Mouse (Mus musculus): Measurements from ENCODE around the gene Golm1.

Gene Golm1

DNA sequence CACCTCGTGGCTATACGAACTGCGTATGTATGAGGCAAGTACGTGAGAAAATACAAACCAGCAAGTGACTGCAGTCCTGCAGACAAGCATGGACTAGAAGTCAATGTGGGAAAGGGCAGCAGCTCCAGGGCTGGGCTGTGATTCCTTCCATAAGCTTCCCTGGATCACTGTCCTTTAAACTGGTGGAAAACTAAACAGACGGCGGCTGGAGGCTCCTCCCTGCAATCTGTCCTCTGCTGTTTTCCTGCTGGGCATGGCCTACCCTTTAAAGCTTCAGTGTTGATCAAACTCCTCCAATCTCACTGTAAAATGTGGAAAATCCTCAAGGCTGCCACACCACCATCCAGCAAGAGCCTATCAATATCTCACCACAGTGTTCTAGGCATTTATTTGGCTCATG, 27.0 kb downstream of the Golm1 start:
- intact Hi-C loops (cut with DNase I), result loop anchor here (10.0 kb wide), 1 partner anchor 76 kb away; no protein-coding TSS in a partner anchor

DNA sequence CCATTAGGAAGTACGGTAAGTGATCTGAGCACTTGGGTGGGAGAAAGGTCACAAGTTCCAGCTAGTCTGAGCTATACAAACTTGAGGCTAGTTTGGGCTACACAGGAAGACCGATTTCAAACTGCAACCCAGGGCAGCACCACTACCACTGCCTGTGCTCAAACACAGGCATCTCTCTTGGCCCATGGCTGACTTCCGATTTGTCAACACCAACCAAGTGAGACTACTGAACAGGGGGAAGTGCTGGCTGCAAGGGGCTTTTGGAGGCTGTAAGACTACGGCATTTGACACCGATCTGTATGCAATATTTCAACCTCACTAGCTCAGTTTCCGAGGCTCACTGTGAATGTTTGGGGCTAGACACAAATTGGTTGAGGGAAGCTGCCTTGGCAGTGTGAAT, 28.1 kb downstream of the Golm1 start:
- intact Hi-C loops (cut with DNase I), result loop anchor here (10.0 kb wide), 1 partner anchor 77 kb away; no protein-coding TSS in a partner anchor

DNA sequence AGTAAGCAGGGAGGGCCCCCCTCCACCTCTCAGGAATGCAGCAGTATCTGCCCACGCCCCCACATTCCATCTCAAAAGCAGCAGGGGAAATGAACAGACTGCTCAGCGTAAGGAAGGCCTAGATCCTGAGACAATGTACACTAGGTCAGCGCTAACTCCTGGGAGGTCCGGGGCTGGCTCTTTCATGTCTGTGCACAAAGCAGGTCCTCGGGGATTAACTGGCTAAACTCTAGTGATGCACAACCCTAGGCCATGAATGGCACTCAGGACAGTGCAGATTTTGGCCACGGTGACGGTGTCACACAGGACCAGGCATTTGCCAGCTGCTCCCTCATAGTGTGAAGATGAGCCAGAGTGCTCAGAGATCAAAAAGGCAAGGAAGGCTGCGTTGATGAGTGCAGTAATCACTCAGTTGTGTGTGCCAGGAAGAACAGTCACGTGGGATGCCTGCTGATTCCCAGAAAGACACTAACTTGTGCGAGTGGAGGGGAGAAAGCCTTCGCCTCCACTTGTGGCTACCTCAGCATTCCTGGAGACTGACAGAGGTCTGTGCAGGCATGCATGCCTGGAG, 28.9 kb downstream of the Golm1 start:
- intact Hi-C loops (cut with DNase I), result loop anchor here (10.0 kb wide), 1 partner anchor 78 kb away; no protein-coding TSS in a partner anchor

DNA sequence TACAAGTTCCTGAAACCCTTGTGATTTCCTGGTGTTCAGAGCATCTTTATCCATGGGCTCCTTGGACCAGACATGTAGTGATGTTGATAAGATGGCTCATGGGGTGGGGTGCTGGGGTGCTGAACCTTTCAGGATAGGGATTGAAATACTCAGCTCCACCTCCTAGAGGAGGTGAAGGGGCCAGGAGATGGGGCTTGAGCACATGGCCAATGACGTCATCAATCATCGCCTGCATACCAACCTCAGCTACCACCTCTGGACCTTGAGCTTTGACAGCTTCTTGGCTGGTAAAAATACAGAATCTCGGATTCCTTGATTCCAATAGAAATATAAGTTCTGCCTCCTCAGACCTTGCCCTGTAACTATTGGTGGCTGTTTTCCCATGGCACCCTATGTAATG, 30.1 kb downstream of the Golm1 start:
- intact Hi-C loops (cut with DNase I), result loop anchor here (10.0 kb wide), 1 partner anchor 79 kb away; no protein-coding TSS in a partner anchor

DNA sequence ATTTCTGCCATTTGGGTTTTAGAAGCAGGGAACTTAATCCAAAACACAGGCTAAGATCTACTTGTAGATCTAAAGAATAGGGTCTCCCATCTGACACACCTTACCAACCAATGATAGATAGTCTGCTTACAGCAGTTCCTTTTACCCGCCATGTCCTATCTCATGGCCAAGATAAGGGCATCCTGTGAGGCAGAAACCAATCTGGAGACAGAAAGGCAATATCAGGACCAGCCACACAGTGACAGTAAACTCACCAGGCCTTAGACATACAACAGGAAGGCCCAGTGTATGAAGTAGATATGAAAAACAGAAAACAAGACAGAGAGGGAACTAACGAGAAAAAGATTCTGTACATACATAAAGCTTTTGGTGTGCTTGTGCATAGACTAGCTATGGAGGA, 32.8 kb downstream of the Golm1 start:
- intact Hi-C loops (cut with DNase I), result loop anchor here (10.0 kb wide), 1 partner anchor 82 kb away; no protein-coding TSS in a partner anchor

DNA sequence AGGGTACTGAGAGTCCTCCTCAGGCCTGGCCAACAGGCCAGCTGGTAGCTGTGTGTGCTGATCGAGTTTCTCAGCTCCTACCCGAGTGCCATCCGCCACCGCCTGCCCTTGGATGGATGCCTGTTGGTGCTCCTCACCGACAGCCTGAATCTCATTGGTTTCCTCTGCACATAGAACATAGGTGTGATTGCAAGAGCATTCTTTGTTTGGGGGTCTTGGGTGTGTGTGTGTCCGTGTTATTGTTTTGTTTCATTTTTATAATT, 35.5 kb downstream of the Golm1 start:
- intact Hi-C loops (cut with DNase I), result loop anchor here (10.0 kb wide), 1 partner anchor 85 kb away; no protein-coding TSS in a partner anchor

DNA sequence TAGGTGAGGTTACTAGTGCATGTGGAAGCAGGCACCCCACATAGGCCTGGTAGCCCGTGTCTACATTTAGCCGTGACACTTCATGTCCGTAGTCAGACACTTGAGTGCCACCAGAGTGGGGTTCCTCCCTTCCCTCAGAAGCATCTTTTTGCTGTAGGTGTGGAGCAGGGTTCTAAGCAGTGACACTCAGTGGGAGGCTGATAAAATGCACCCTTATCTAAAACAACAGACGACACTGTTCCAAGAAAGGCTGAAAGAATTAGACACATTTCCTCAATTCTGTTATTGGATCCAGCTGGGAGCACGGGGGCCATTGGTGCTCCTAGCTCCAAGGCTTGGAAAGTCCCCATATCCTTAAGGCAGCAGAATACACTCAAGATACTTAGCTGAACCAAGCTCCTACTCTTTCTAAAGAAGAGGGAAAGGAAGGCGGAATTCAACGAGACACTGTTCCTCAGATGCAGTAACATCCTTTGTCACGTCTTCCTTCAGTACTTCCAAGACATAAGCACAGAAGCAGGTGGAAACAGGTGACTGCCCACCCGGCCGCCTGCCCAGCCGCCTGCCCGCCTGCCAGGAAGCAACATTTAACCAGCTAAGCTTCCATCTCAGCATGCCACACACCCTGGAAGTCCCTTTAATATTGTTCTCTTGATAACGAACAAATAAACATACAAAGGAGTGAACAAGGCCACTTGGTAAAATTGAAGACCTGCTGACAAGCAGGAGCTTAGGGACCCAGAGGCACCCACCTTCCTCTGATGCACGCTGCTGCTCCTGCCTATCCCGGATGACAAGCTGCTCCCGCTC, 36.0 kb downstream of the Golm1 start:
- intact Hi-C loops (cut with DNase I), result loop anchor here (10.0 kb wide), 1 partner anchor 85 kb away; no protein-coding TSS in a partner anchor

DNA sequence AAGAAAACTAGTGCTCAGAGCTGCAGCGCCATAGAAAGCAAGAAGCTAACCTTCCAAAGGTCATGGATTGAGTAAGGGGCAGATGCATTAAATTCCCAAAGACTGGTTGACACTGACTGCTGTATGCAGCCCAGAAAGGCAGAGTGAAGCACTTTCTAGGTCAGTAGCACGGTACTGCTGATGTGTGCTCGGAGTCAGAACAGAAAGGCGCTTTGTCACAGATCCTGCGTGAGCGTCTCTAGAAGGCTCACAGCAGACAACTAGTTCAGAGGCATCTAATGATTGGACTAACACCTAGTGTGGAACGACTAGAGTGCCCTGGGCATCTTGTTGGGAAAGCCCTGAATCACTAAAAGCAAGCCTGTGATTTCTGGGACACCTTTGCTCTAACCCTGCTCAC, 37.8 kb downstream of the Golm1 start:
- intact Hi-C loops (cut with DNase I), result no loop called here

DNA sequence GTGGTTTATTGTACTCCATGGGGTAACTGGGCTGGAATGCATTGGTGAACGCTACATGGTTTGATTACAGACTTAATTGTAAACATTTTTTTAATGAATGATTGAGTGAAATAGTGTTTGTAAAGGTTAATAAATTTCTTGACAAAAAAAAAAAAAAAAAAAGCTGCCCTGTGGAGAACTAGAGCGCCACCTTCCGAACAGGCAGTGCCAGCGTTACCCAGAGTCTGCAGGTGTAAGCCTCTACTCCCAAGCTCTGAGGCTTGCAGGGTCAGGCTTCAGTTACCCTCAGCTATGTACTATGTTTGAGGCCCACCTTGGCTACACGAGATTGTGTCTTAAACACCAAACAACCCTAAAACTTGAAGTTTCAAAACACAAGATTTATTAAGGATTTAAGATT, 41.0 kb downstream of the Golm1 start:
- intact Hi-C loops (cut with DNase I), result no loop called here

DNA sequence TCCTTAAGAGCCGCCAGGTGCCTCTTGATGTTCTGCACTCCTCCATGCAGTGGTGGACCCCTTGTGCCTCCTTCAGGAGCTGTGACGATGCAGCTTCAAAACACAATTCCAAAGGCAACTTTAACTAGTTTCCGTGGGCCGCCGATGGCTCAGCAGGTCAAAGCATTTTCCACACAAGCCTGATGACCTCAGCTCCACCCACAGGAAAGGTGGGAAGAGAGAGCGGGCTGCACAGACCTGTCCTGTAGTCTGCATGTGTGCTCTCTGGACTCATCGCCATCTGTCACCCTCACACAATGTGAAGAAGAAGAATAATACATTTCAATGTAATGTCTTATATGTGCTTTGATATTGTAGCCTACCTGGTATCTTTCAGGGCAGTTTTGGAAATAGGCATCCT, 48.9 kb downstream of the Golm1 start:
- intact Hi-C loops (cut with DNase I), result no loop called here

DNA sequence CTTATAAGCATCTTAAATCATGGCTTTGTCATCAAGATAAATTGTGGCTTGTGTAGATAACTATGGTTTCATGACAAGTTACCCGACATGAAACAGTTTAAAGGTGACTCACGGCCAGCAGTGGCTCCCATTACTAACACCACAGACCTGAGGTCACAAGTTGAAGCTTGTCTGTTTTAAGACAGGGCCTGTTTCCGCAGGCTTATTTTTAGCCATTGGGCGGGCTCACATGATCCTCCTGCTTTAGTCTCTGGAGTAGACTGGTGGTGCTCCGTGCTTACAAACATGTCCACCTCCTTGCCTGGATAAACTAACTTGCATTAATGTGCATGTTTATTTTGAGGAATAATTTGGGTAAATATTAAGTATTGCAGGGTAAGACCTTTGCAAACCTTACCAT, 50.7 kb downstream of the Golm1 start:
- intact Hi-C loops (cut with DNase I), result loop anchor here (5.0 kb wide), 1 partner anchor 172 kb away; no protein-coding TSS in a partner anchor

DNA sequence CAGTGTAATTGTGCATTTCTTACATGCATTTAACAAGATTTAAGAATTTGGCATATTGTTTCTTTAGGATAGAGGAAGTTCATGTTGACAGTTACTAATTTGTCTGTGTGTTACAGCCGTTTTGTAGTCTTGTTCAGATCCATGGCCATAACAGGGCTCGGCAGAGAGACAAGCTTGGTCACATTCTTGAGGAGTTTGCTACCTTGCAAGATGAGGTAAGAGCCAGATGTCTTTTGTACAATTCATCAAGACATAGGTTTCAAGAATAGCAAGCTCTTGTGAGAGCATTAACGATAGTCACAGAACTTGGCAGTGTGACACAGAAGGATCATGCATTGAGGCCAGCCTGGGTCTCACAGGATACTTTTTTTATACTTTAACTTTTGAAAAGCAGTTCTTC, 51.2 kb downstream of the Golm1 start:
- intact Hi-C loops (cut with DNase I), result loop anchor here (5.0 kb wide), 1 partner anchor 173 kb away; no protein-coding TSS in a partner anchor

DNA sequence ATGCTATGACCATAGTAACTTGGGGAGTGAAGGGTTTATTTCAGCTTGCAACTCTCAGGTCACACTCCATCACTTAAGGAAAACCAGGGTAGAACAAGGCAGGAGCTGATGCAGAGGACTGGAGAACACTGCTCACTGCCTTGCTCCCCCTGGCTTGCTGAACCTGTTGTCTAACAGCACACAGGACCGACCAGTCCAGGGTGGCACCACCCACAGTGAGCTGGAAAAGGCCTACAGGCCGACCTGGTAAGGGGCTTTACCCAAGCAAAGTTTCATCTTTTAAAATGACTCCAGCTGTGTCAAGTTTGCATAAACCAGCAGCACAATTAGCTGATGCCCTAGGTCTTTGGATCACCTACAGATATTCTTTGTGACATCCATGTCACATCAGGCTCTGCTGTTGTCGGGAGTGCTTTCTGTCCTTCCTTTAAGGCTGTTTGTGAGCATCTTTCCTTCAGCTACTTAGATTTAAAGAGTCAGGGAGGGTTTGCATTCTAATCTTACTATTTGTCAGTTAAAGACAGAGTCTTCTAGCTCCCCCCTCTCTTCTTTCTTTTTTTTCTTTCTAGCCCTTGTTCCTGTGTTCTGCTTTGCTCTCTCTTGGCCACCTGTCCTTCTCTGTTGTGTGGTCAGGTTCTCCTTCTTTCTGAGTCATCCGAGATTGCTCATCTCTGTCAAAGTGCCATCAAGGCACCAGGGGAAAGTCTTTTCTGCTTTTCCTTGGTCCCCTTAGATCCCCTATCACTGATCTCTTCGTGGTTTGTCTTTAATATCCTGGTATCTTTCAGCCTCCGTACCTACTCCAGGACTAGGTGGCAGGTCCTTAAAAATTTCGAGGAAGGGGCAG, 53.7 kb downstream of the Golm1 start:
- intact Hi-C loops (cut with DNase I), result loop anchor here (5.0 kb wide), 1 partner anchor 175 kb away; no protein-coding TSS in a partner anchor

DNA sequence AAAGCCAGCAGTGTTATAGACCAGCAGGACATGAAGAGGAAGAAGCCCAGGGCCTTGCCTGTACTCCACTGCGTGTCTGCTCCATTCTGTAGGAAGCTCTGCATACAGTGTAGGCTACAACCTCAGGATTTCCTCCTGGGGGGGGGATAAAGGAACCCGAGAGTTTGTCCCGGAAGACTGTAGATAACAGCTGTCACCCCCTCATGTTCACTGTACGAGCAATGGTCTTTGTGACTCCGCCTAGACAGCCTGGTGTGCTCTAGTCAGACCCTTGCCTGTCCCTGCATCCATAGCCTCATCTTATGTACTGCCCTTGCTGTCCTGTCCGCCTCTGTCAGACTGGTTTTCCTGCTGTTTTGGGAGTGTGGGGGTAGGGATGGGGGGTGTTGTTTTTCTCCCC, 57.1 kb downstream of the Golm1 start:
- intact Hi-C loops (cut with DNase I), result loop anchor here (10.0 kb wide), 1 partner anchor 106 kb away; no protein-coding TSS in a partner anchor

DNA sequence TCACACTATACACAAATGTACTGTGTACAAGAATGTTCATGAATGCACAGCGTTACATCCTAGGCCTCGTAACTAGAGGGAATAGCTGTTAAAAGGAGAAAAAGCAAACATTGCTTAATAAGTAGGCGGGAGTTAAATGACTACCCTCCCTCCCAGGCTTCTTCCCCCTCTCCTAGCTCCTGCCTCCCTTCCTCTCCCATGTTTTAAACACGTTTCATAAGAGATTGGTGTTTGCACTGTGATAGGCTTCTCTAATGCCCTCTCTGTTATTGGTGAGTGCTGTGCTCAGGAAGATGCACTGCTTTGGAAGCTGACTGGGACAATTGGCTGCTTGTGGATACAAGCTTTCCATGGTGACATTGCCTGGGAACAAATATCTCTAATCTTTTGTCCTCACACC, 60.1 kb downstream of the Golm1 start:
- intact Hi-C loops (cut with DNase I), result loop anchor here (10.0 kb wide), 1 partner anchor 109 kb away; no protein-coding TSS in a partner anchor

DNA sequence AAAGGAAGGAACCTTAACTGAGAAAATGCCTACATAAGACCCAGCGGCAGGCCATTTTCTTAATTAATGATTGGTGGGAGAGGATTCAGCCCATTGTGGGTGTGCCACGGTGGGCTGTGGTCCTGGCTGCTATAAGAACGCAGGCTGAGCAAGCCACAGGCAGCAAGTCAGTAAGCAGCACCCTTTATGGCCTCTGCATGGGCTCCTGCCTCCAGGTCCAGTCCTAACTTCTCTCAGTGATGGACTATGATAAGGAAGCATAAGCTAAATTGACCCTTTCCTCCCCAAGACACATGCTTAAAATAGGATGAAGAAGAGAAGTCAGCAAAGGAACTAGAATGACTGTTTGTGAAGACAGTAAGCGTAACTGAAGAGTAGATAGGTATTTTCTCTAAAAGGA, 60.5 kb downstream of the Golm1 start:
- intact Hi-C loops (cut with DNase I), result loop anchor here (10.0 kb wide), 1 partner anchor 110 kb away; no protein-coding TSS in a partner anchor

DNA sequence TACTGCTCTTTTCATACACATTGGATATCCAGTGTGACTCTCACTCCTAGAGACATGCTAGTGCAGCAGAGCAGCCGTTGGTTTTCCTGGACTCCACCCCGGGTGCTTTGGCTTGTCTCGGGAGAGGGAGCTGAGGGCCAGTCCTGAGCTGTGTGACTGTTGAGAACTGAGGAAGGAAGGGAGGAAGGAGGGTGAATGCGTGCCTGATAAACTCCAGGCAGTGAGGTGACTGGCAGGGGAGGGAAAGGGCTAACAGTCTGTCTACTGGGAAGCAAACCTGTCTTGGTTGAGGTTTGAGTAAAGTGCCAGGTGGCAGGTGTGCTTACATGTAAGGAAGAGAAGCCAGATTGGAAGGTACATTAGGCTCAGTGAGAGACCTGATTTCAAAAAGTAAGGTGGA, 61.7 kb downstream of the Golm1 start:
- intact Hi-C loops (cut with DNase I), result loop anchor here (10.0 kb wide), 1 partner anchor 111 kb away; no protein-coding TSS in a partner anchor

DNA sequence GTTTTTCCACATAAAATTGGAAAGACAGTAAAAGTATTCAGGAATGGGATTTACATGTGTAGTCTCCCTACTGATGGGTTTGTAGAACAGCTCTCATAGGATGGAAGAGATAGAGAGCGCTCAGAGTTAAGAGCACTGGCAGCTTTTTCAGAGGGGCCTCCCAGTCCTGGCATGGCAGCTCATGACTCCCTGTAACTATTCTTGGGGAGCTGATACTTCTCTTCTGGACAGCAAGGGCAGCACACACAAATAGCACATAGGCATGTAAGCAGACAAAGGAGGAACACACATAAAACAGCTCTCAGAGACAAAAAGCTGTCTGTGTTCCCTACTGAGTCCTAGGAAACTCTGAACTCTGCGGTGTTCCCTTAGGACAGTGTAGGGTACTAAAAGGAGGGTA, 65.2 kb downstream of the Golm1 start:
- intact Hi-C loops (cut with DNase I), result loop anchor here (10.0 kb wide), 1 partner anchor 114 kb away; no protein-coding TSS in a partner anchor

DNA sequence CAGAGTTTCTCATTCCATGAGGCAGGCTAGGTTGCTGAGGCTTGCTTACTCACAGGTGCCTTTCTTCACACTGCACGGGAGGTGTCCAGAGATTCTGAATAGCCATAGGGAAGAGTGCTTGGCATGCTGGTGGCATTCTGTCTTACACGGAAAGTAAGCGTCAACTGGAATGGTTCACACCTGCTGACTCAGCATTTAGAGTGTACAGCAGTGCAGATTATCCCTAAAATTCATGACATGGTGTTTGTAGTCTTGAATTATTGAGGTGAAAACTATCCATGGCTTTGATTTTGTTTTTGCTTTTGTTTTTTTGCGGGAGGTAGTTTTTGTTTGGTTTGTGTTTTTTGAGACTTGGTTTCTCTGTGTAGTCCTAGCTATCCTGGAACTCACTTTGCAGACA, 65.7 kb downstream of the Golm1 start:
- intact Hi-C loops (cut with DNase I), result loop anchor here (10.0 kb wide), 1 partner anchor 115 kb away; no protein-coding TSS in a partner anchor

DNA sequence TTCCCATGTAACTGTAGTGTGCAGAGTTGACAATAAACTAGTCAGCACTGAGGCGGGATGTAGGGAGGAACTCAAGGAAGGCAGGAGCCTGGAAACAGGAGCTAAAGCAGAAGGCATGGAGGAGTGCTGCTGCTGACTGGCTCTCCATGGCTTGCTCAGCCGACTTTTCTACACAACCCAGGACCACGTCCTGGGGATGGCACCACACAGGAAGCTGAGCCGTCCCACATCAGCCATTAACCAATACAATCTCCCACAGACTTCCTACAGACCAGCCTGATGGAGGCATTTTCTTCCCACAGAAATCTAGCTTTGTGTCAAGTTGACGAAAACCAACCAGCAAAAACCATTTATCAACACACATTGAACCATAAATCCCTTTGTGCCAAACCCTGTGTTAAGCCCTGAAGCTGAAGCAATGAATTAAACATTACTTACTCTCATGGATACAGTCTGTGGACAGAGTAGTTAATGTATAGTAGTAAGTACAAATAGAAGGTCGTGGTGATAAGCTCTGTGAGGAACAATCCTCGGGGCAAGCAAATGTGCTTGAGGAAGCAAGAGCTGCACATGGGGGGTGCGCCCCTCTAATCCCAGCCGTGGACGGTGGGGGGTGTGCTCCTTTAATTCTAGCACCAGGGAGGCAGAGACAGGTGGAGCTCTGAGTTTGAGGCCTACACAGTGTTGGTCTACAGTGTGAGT, 70.2 kb downstream of the Golm1 start:
- intact Hi-C loops (cut with DNase I), result no loop called here

DNA sequence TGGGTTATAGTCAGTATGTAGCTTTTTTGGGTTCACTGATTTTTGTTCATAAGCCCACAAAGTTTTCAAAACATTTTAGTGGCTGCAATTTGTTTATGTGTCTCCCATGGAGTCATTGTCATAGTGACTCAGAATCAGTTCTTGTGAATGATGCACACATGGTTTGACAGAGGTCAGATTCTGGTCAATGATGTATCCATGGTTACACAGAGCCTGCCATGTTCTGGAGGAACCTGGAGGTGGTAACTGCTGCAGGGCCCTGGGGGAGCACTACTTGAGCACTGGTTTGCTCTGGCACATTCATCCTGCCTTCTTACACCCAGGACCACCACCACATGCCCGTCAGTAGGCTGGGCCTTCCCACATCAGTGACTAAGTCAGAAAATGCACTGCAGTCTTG, 71.1 kb downstream of the Golm1 start:
- intact Hi-C loops (cut with DNase I), result no loop called here
